Mouse (Mus musculus): ENCODE data around the gene Gm45753.

The Gm45753 gene

GRCm38 (mm10) chr8:45238282-45238681, 70.0 kb downstream of the Gm45753 start:
- ChIA-PET CTCF (interaction anchor here (0.6 to 5.9 kb wide), 8 partner anchors 107 to 535 kb away, joined by 3 to 206 read pairs (median 34); partner anchors contain the start of gene Mtnr1a (in 3 of the 4)), POLR2A (interaction anchor here in 2 of 4 experiments (1.2 kb wide), 2 partner anchors 169 to 183 kb away, joined by 3 read pairs; partner anchors contain the start of gene Mtnr1a (in 1 of the 2))

- ChIA-PET POLR2A (interaction anchor here (0.5 to 2.9 kb wide), 19 partner anchors 13 to 800 kb away, joined by 3 to 19 read pairs (median 4); partner anchors contain the start of gene Mtnr1a (in 3 of the 4)), CTCF (interaction anchor here (0.5 to 5.9 kb wide), 37 partner anchors 8 to 1932 kb away, joined by 3 to 206 read pairs (median 4); partner anchors contain the start of genes Mtnr1a (in 4 of the 4) and Fam149a (in 1 of the 4))
These were observed 71.9 kb downstream of the Gm45753 start for GRCm38 (mm10) chr8:45236164-45236912.

- CTCF ChIA-PET, result interaction anchor here in 3 of 4 experiments (0.6 to 5.9 kb wide), 7 partner anchors 166 to 182 kb away, joined by 5 to 206 read pairs (median 45); partner anchors contain the start of gene Mtnr1a (in 2 of the 3)
- POLR2A ChIA-PET, result interaction anchor here in 3 of 4 experiments (0.6 to 2.9 kb wide), 10 partner anchors 166 to 277 kb away, joined by 3 to 19 read pairs (median 5); partner anchors contain the start of gene Mtnr1a (in 1 of the 3)
These were observed 73.0 kb downstream of the Gm45753 start for GRCm38 (mm10) chr8:45235228-45235627.

- ChIA-PET CTCF (interaction anchor here in 2 of 4 experiments (0.6 to 0.7 kb wide), 2 partner anchors 160 to 181 kb away, joined by 3 to 4 read pairs; no protein-coding TSS in a partner anchor), POLR2A (interaction anchor here in 3 of 4 experiments (0.7 to 1.4 kb wide), 4 partner anchors 18 to 170 kb away, joined by 3 to 5 read pairs (median 4); no protein-coding TSS in a partner anchor)
These were observed 75.0 kb downstream of the Gm45753 start for GRCm38 (mm10) chr8:45233256-45233655.
